In the genomic region with DNA sequence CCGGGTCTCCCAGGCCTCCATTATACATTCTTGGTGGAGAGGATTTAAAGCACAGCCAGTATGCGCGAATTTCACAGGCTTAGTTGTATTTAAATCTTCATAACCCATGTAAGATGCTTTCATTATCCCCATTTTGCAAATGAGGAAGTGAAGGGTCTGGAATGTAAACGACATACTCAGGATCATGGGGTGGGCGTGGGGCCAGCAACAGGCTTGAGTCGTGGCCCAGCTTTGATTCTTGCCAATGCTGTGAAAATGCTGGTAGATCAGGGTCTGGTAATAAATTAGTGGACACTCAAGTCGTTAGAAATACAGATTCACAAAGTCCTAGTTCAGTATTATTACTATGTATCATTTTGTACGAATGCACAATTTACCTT, we compare ENCODE assay signal across 9 mouse cellular contexts.
DNase-seq lines count a peak whose midpoint lies in the region; ATAC-seq and TF ChIP-seq lines count a peak whose summit lies in the region.
"Had no signal": no experiment of that assay in that cellular context is flagged by ENCODE, and none has a peak within 500 bp of the region (broad histone marks: within the 10 kb centered on the region; RNA-seq: fewer than 3 reads in every experiment).

No protein-coding gene starts in this region.

- 41% methylated on average over 8 of the region's 8 CpGs for whole genome bisulfite sequencing in heart, adult 2 months
- WGBS in limb, embryonic 10.5 days: 64% methylated on average over 8 of the region's 8 CpGs
- WGBS in midbrain, embryonic 14.5 days: 56% methylated on average over 8 of the region's 8 CpGs

- TF ChIP-seq CTCF in heart, adult 2 months (IDR thresholded peaks at IDR 0.05): no peak

- no peak for DNase-seq in heart, adult 2 months
- DNase-seq in heart, adult 18-20 months: no peak
- DNase-seq in urinary bladder, postnatal 14 days (ENCODE audit: low spot score): peak; percentile 33
- no peak for DNase-seq in urinary bladder, adult 18-20 months (ENCODE audit: low spot score in 2 of 2)
- DNase-seq in limb, embryonic 10.5 days (ENCODE audit: low spot score): no peak
- DNase-seq in midbrain, embryonic 14.5 days: no peak
- no peak for DNase-seq in left cerebral cortex, adult 8-10 months (ENCODE audit: low spot score in 2 of 2)

- no peaks in the 10 kb centered on the region for H3K27me3 ChIP-seq in heart, adult 2 months (ENCODE audit: control insufficient read depth, insufficient read depth, low read length)
- H3K27me3 ChIP-seq in limb, embryonic 10.5 days (ENCODE audit: low read depth, poor library complexity, severe bottlenecking): no peaks in the 10 kb centered on the region
- H3K27me3 ChIP-seq in midbrain, embryonic 14.5 days (ENCODE audit: control insufficient read depth, insufficient read depth, low read length): no peaks in the 10 kb centered on the region

- H3K27ac ChIP-seq in heart, adult 2 months: peak overlapping the region; percentile 68
- peak overlapping the region; percentile 83 for H3K27ac ChIP-seq in limb, embryonic 10.5 days
- H3K27ac ChIP-seq in midbrain, embryonic 14.5 days (replicated peaks; ENCODE audit: low read depth, low read length): no peak overlapping the region

- intact Hi-C loops in heart, adult 2 months (cut with DNase I): loop anchor here (2.0 to 5.0 kb wide), 3 partner anchors 65 to 368 kb away; partner anchors contain the start of gene Smim15

- H3K79me2 ChIP-seq in heart, adult 2 months (replicated peaks; ENCODE audit: control insufficient read depth, insufficient read depth, low read length): no peaks in the 10 kb centered on the region

- H3K4me2 ChIP-seq in midbrain, embryonic 14.5 days (ENCODE audit: low read length): no peak overlapping the region

- no peak for TF ChIP-seq EP300 in heart, adult 2 months (IDR thresholded peaks at IDR 0.05; ENCODE audit: insufficient read depth, low read depth, low read length)

- ATAC-seq in megakaryocyte progenitor cell, adult 5-6 weeks (replicated peaks; ENCODE audit: poor library complexity): no peak
- no peak for ATAC-seq in midbrain, embryonic 14.5 days (ENCODE audit: low FRiP score, low TSS enrichment)

- H3K36me3 ChIP-seq in heart, adult 2 months (ENCODE audit: control insufficient read depth, insufficient read depth, low read length): no peaks in the 10 kb centered on the region
- H3K36me3 ChIP-seq in limb, embryonic 10.5 days: no peaks in the 10 kb centered on the region
- no peaks in the 10 kb centered on the region for H3K36me3 ChIP-seq in midbrain, embryonic 14.5 days (ENCODE audit: control insufficient read depth, insufficient read depth, low read length)

- no peak overlapping the region for H3K4me3 ChIP-seq in heart, adult 2 months
- H3K4me3 ChIP-seq in limb, embryonic 10.5 days: no peak overlapping the region
- no peak overlapping the region for H3K4me3 ChIP-seq in midbrain, embryonic 14.5 days (replicated peaks; ENCODE audit: low read depth, low read length)
- H3K4me3 ChIP-seq: myocyte had no signal

- H3K4me1 ChIP-seq in heart, adult 2 months (ENCODE audit: control insufficient read depth, insufficient read depth, low read length): peaks cover 7% of the 10 kb centered on the region
- H3K4me1 ChIP-seq in limb, embryonic 10.5 days: peaks cover 25% of the 10 kb centered on the region
- peaks cover 8% of the 10 kb centered on the region; the same call in 1 of the 2 replicates for H3K4me1 ChIP-seq in midbrain, embryonic 14.5 days (ENCODE audit: control insufficient read depth, insufficient read depth, low read length)

- no peaks in the 10 kb centered on the region for H3K9me3 ChIP-seq in limb, embryonic 10.5 days (replicated peaks)
- no peaks in the 10 kb centered on the region for H3K9me3 ChIP-seq in midbrain, embryonic 14.5 days (ENCODE audit: control insufficient read depth, low read length)

- H3K9ac ChIP-seq in heart, adult 2 months (ENCODE audit: low read depth, low read length): no peak overlapping the region
- no peak overlapping the region for H3K9ac ChIP-seq in midbrain, embryonic 14.5 days (replicated peaks; ENCODE audit: low read length)

- TF ChIP-seq POLR2A in heart, adult 2 months (IDR thresholded peaks at IDR 0.05; ENCODE audit: insufficient read depth, low read depth, low read length): no peak
